Mouse (Mus musculus) hindbrain, postnatal 0 days (tissue): ENCODE data around the gene Exosc9. TPM values are rescaled to one million over a fixed set of nuclear protein-coding genes. Genes with fewer than 3 reads are reported as not detected.
"Not testable (repeated sequence)": the region's sequence is repeated elsewhere in the genome, so short reads cannot be mapped to it uniquely, and the experiment has no call there.

ENCODE experiments used
- ATAC-seq: fragments of 200-750 bp; cut with Nextera tagmentation; 2 replicates; pipeline ENCODE4 v1.8.0; 2017; ENCODE audit warnings: mild to moderate bottlenecking, moderate TSS enrichment, moderate library complexity
- DNase-seq: peaks from one replicate; pipeline ENCODE4 v3.0.0-alpha.2; 2015; ENCODE audit warnings: low spot score
- H3K27ac ChIP-seq: fragments of 300-500 bp; sonication (generic); 2 replicates; pipeline ENCODE4 v1.5.1; 2014; ENCODE audit warnings: mild to moderate bottlenecking
- H3K27me3 ChIP-seq: fragments of 300-500 bp; sonication (generic); 2 replicates; pipeline ENCODE4 v1.6.1; 2014; ENCODE audit warnings: low read length, mixed read lengths; ENCODE audit not compliant: insufficient read depth
- H3K36me3 ChIP-seq: fragments of 300-500 bp; sonication (generic); 2 replicates; pipeline ENCODE4 v1.6.1; 2014; ENCODE audit warnings: low read length, mixed read lengths; ENCODE audit not compliant: insufficient read depth
- H3K4me1 ChIP-seq: fragments of 300-500 bp; sonication (generic); 2 replicates; pipeline ENCODE4 v1.6.1; 2014; ENCODE audit warnings: antibody characterized with exemption, low read length, mixed read lengths; ENCODE audit not compliant: insufficient read depth
- H3K4me2 ChIP-seq: fragments of 300-500 bp; sonication (generic); 2 replicates; pipeline ENCODE4 v1.6.1; 2014; ENCODE audit warnings: low read depth, mild to moderate bottlenecking, low read length, moderate library complexity, mixed read lengths
- H3K4me3 ChIP-seq: fragments of 300-500 bp; sonication (generic); 2 replicates; pipeline ENCODE4 v1.5.1; 2014; ENCODE audit warnings: low read length
- H3K9ac ChIP-seq: fragments of 300-500 bp; sonication (generic); replicated peaks from 2 replicates; pipeline ENCODE4 v1.6.1; 2014; ENCODE audit warnings: mild to moderate bottlenecking, low read length, moderate library complexity, mixed read lengths
- H3K9me3 ChIP-seq: fragments of 300-500 bp; sonication (generic); 2 replicates; pipeline ENCODE4 v1.6.1; 2016; ENCODE audit warnings: low read length, mixed read lengths
- CTCF ChIP-seq: IDR thresholded peaks from 2 replicates; pipeline ENCODE4 v1.5.1; 2016; ENCODE audit warnings: antibody characterized with exemption, control low read depth, low read depth
- WGBS: fragments of 180-500 bp; shearing (Covaris S2); extraction: QIAGEN DNeasy Blood & Tissue Kit; methylation state at CpG from one replicate; pipeline ENCODE4 v1.1.7; 2014; 5-methylcytosine and 5-hydroxymethylcytosine counted together
- polyA plus RNA-seq: library from polyadenylated mRNA; unstranded; fragments of >200 nt; fragmentation: Nextera tagmentation; extraction: Ambion mirVana; gene quantifications from 2 replicates; pipeline ENCODE4 v1.2.1, GENCODE M21; 2015
- total RNA-seq: library from RNA; depleted of rRNA; stranded (reverse); fragments of >200 nt; gene quantifications from 2 replicates; pipeline ENCODE4 v1.2.3, GENCODE M21; 2014; rRNA removed

Exosc9 gene
- total and polyA plus RNA-seq, 2 experiments from 2014 or later = 34.9 to 68.2 TPM

DNA sequence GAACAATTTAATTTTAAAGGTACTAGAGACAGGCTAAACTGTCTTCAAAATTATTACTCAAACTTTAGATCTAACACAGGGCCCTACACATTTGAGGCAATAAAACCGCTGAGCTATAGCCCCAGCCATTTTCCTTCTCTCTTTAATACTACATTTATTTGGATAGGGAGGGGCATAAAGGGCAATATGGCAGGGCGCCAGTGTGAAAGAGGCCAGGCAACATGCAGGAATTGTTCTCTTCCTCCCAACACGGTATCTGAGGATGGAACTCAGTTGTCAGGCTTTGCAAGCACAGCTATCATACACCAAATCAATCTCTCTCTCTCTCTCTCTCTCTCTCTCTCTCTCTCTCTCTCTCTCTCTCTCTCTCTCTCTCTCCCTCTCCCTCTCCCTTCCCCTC, 46.4 kb downstream of the Exosc9 start:
- Histone ChIP-seq H3K27ac (no peak overlapping the region), H3K9me3 (no peaks in the 10 kb centered on the region), H3K36me3 (peaks cover 7% of the 10 kb centered on the region; the same call in 1 of the 2 replicates), H3K4me1 (no peaks in the 10 kb centered on the region), H3K27me3 (no peaks in the 10 kb centered on the region), H3K4me2 (no peak overlapping the region), H3K4me3 (no peak overlapping the region), H3K9ac (no peak overlapping the region)
- no peak for ATAC-seq
- DNase-seq = no peak
- 69% methylated on average over 3 of the region's 3 CpGs for WGBS
- no peak for TF ChIP-seq CTCF

DNA sequence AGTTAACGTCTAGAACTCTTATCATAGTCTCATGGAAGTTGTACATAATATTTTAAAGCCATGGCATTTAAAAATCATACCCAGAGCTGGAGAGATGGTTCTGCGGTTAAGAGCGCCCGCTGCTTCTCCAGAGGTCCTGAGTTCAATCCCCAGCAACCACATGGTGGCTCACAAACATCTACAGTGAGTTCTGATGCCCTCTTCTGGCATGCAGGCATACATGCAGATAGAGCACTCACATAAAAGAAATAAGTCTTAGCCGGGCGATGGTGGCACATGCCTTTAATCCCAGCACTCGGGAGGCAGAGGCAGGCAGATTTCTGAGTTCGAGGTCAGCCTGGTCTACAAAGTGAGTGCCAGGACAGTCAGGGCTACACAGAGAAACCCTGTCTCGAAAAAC, 47.4 kb downstream of the Exosc9 start:
- ATAC-seq, H3K36me3 ChIP-seq, H3K27ac ChIP-seq, H3K9ac ChIP-seq, H3K4me2 ChIP-seq, DNase-seq, H3K4me3 ChIP-seq, H3K27me3 ChIP-seq, H3K9me3 ChIP-seq, H3K4me1 ChIP-seq: not testable (repeated sequence)
- 87% methylated on average over 8 of the region's 9 CpGs for WGBS
- peak; percentile 36; the same call in 1 of the 2 replicates for TF ChIP-seq CTCF

DNA sequence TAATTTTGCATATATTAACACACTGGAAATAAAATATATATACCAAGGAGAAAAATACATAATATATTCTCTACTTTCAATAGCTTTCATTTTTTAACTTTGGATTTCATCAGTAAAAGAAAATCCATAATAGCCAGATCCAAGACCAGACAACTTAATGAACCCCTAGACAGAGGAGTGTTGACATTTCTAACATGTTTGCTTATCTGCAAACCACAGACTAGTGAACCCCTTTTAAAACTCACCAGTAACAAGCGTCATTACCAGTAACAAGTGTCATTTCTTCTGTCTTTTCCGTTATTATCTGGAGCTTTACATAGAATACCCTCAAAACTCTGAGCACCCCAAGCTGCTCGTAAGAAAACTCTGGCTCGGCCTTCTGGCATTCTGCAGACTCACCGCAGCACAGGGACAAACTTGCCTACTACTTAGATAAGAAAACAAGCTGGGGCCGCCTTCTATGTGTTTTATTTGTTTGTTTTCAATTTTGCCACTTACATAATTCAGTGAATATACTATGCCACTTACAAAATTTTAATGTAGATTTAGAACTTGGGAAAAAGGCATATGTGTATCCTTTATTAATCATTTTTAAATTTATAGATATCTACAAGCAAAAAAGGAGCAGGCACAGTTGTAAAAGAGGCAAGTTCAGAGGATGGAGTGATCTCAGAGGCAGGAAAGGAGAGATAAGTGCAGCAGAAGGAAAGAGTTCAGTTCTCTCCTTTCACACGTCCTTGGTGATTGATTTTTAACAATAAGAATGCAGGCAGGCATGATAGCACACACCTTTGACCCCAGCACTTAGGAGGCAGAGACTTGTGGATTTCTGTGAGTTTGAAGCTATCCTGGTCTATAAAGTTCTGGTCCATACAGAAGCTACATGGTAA, 53.7 kb downstream of the Exosc9 start:
- 85% methylated on average over 7 of the region's 7 CpGs for WGBS

DNA sequence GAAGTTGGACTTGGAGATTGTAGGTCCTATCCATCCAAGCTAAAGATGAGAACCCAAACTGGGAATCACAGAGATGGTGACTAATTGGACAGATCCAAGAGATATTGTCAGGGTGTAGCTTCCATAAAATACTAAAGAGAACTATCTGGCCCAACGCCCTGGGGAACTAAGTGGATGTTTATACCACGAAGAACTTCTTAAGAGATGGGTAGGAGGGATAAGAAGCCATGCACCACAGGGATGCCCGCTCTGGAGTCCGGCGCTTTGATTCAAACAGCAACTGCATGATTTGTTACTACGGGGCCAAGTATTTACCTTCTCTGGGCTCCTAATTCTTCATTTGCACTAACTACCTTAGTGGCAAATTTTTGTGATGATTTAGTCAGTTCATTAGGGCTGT, 60.3 kb downstream of the Exosc9 start:
- 2% methylated on average over 6 of the region's 6 CpGs for WGBS

More for the DNA sequence above, 53.7 kb downstream of the Exosc9 start:
- H3K9me3 ChIP-seq = no peaks in the 10 kb centered on the region
- H3K27me3 ChIP-seq = no peaks in the 10 kb centered on the region
- H3K27ac ChIP-seq = no peak overlapping the region
- H3K36me3 ChIP-seq = 0 out of 2 replicates have a peak, but pooled peaks cover 9% of the 10 kb centered on the region
- ATAC-seq = no peak
- TF ChIP-seq CTCF = no peak
- no peak overlapping the region for H3K4me3 ChIP-seq
- DNase-seq = no peak
- no peak overlapping the region for H3K9ac ChIP-seq
- no peaks in the 10 kb centered on the region for H3K4me1 ChIP-seq
- no peak overlapping the region for H3K4me2 ChIP-seq

DNA sequence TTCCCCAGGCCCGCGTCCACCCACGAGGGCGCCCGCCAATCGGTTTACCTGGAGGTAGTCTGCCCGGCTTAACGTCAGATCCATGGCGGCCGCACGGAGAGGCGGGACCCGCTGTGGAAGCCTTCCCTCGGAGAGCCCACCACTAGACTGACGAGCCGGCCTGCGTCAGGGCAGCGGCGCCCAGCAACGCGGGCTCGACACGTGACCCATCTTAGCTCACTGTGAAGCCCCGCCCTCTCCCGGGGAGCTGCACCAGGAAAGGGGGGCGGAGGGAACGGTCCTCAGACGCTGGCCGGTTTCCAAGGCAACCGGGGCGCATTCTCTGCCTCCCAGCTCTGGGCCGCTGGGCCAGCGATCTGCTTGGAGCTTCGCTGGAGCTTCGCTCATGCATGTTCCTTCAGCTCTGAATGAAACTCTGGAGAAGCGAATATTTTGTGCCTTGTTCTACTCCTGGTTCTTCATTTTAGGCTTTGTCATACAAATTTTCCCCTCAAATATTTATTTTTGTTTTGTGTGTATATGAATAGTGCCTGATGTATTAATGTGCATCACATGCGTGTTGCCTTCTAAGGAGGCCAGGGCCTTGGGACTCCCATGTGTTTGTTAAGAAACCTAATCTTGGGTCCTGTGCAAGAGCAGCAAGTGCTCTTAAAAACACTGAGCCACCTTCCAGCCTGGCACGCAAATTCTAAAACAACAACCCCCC, 60.9 kb downstream of the Exosc9 start, which contains the start of gene Bbs7:
Gene Bbs7 (minus strand): TSS at position 276 of the 706 bp plus-strand sequence.
- Histone ChIP-seq H3K27me3 (no peaks in the 10 kb centered on the region), H3K36me3 (0 out of 2 replicates have a peak, but pooled peaks cover 6% of the 10 kb centered on the region), H3K4me2 (peak within 1 kb of the TSS; percentile 76), H3K9me3 (no peaks in the 10 kb centered on the region), H3K27ac (peak within 1 kb of the TSS; percentile 82), H3K4me3 (peak within 1 kb of the TSS; percentile 73), H3K4me1 (no peaks in the 10 kb centered on the region), H3K9ac (peak within 1 kb of the TSS; percentile 80)
- peak; percentile 100 for ATAC-seq
- no peak for TF ChIP-seq CTCF
- DNase-seq = peak; percentile 99
- 2% methylated on average over 38 of the region's 38 CpGs for WGBS

More for the DNA sequence above, 60.3 kb downstream of the Exosc9 start:
- DNase-seq (peak; percentile 10), ATAC-seq (peak; percentile 21; the same call in 1 of the 2 replicates)
- 0 out of 2 replicates have a peak, but pooled peaks cover 6% of the 10 kb centered on the region for H3K36me3 ChIP-seq
- H3K27me3 ChIP-seq = no peaks in the 10 kb centered on the region
- no peaks in the 10 kb centered on the region for H3K4me1 ChIP-seq
- peak overlapping the region; percentile 76 for H3K4me2 ChIP-seq
- peak overlapping the region; percentile 80 for H3K9ac ChIP-seq
- peak overlapping the region; percentile 73 for H3K4me3 ChIP-seq
- no peak for TF ChIP-seq CTCF
- peak overlapping the region; percentile 82 for H3K27ac ChIP-seq
- H3K9me3 ChIP-seq = no peaks in the 10 kb centered on the region

DNA sequence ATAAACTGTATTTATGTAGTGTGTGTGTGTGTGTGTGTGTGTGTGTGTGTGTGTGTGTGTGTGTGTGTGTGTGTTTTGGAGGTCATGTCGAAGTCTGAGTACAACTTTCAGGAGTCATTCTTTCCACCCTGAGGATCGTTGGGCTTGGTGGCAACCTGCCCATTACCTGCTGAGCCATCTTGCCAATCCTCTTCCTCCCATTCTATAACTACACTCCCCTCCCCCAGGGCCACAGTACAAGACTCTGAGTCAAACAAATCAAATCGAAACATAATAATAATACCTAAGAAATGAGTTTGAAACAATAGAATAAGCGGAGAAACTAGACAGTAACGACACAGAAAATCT, 61.5 kb downstream of the Exosc9 start:
- Histone ChIP-seq H3K27ac (0 out of 2 replicates have a peak overlapping the region, but pooled peaks have one; percentile 82), H3K9ac (no peak overlapping the region), H3K36me3 (0 out of 2 replicates have a peak, but pooled peaks cover 6% of the 10 kb centered on the region), H3K4me3 (peak overlapping the region; percentile 73; the same call in 1 of the 2 replicates), H3K4me2 (peak overlapping the region; percentile 76), H3K4me1 (no peaks in the 10 kb centered on the region), H3K9me3 (no peaks in the 10 kb centered on the region), H3K27me3 (no peaks in the 10 kb centered on the region)
- 55% methylated on average over 5 of the region's 5 CpGs for WGBS
- TF ChIP-seq CTCF = no peak
- DNase-seq (peak; percentile 10), ATAC-seq (no peak)

Other genes with a start within 250 kb of the Exosc9 start
- 31.8 and 33.5 TPM in 2 replicates for gene Anxa5, start 76.7 kb upstream of the Exosc9 start, total RNA-seq
- 54.0 and 55.5 TPM in 2 replicates for gene Anxa5, start 76.7 kb upstream of the Exosc9 start, polyA plus RNA-seq
- not detected in 2 replicates for gene 1810062G17Rik, start 76.7 kb upstream of the Exosc9 start, total RNA-seq
- 0.91 and 1.1 TPM in 2 replicates for gene 1810062G17Rik, start 76.7 kb upstream of the Exosc9 start, polyA plus RNA-seq
- gene Gm11549, start 30.8 kb upstream of the Exosc9 start, total RNA-seq = 1.0 and 1.3 TPM in 2 replicates
- gene Gm11549, start 30.8 kb upstream of the Exosc9 start, polyA plus RNA-seq = 0.53 and 0.62 TPM in 2 replicates
- gene Ccna2, start 19.5 kb downstream of the Exosc9 start, total RNA-seq = 54.1 and 69.2 TPM in 2 replicates
- gene Ccna2, start 19.5 kb downstream of the Exosc9 start, polyA plus RNA-seq = 30.9 and 34.7 TPM in 2 replicates
- gene Bbs7, start 60.9 kb downstream of the Exosc9 start, total RNA-seq = 9.2 and 12.1 TPM in 2 replicates
- 14.2 and 17.3 TPM in 2 replicates for gene Bbs7, start 60.9 kb downstream of the Exosc9 start, polyA plus RNA-seq
- gene Trpc3, start 137.6 kb downstream of the Exosc9 start, total RNA-seq = 24.3 and 36.5 TPM in 2 replicates
- gene Trpc3, start 137.6 kb downstream of the Exosc9 start, polyA plus RNA-seq = 13.1 and 16.6 TPM in 2 replicates